Mouse (Mus musculus) kidney, adult 2 months (tissue): ENCODE measurements around the gene Pawr.

ENCODE experiments used
- CTCF ChIP-seq: fragments of 200-500 bp; conservative IDR thresholded peaks from 2 replicates; pipeline ENCODE4 v1.5.1; 2011; ENCODE audit warnings: low read depth, mild to moderate bottlenecking, control low read depth, low read length, moderate library complexity, mixed read lengths; ENCODE audit not compliant: insufficient read depth, insufficient read length
- POLR2A ChIP-seq: fragments of 200-500 bp; IDR thresholded peaks from one replicate; pipeline ENCODE4 v1.6.1; 2011; ENCODE audit warnings: low read depth, low read length, control low read depth

- TF ChIP-seq CTCF (no peak), POLR2A (no peak)
These were observed 48.8 kb downstream of the Pawr start for GRCm38 (mm10) chr10:108380715-108381114.
